Mouse (Mus musculus) erythroblast, adult 5-6 weeks (primary cell): ENCODE measurements around the gene Mcts2. TPM values are rescaled to one million over a fixed set of nuclear protein-coding genes. Genes with fewer than 3 reads are reported as not detected.
"Not testable (repeated sequence)": the region's sequence is repeated elsewhere in the genome, so short reads cannot be mapped to it uniquely, and the experiment has no call there.

Experiments used
- ATAC-seq: replicated peaks from 2 replicates; pipeline ENCODE4 v1.8.0; 2016; ENCODE audit warnings: moderate number of reproducible peaks, mild to moderate bottlenecking, moderate TSS enrichment, inconsistent platforms; ENCODE audit not compliant: poor library complexity, low FRiP score, severe bottlenecking
- total RNA-seq, 2 experiments: library from RNA; stranded (forward) in 1 of 2; stranded (reverse) in 1 of 2; fragments of 150-400 nt in 1 of 2; fragments of 200-764, 138-1000 nt in 1 of 2; gene quantifications; 2 replicates each; pipeline versions ENCODE4 v1.2.3 to v1.2.4; 2015 to 2017; ENCODE audit warnings: low replicate concordance in 2 of 2

The Mcts2 gene
- 2.3 TPM in 1 of 2 replicates, not detected in the other for total RNA-seq (2015; ENCODE audit: low replicate concordance)
- 1.4 and 3.2 TPM in 2 replicates for total RNA-seq (2017; ENCODE audit: low replicate concordance)

GRCm38 (mm10) chr2:152686806-152687267 is at the start of gene Mcts2:
Gene Mcts2, plus strand, starts transcription at chr2:152687035.
- ATAC-seq: no peak

GRCm38 (mm10) chr2:152637381-152637780 is 49.5 kb upstream of the Mcts2 start:
- ATAC-seq: no peak

- no peak for ATAC-seq
Observed at GRCm38 (mm10) chr2:152638865-152639264, 48.0 kb upstream of the Mcts2 start.

GRCm38 (mm10) chr2:152639406-152640113 is 47.3 kb upstream of the Mcts2 start:
- ATAC-seq: no peak

GRCm38 (mm10) chr2:152652901-152653620 is 33.8 kb upstream of the Mcts2 start:
- no peak for ATAC-seq

- no peak for ATAC-seq
Observed at GRCm38 (mm10) chr2:152653874-152654715, 32.7 kb upstream of the Mcts2 start.

- ATAC-seq: no peak
Observed at GRCm38 (mm10) chr2:152657398-152657797, 29.4 kb upstream of the Mcts2 start.

GRCm38 (mm10) chr2:152661163-152661562 is 25.7 kb upstream of the Mcts2 start:
- ATAC-seq: no peak

- ATAC-seq: not testable (repeated sequence)
Observed at GRCm38 (mm10) chr2:152666191-152666590, 20.6 kb upstream of the Mcts2 start.

GRCm38 (mm10) chr2:152669256-152669638 is 17.6 kb upstream of the Mcts2 start, which contains the start of gene H13:
Gene H13, plus strand, starts transcription at chr2:152669461.
- ATAC-seq: peak; percentile 90

- ATAC-seq: peak; percentile 51
Observed at GRCm38 (mm10) chr2:152669639-152670484, 17.0 kb upstream of the Mcts2 start.

GRCm38 (mm10) chr2:152670983-152671641 is 15.7 kb upstream of the Mcts2 start:
- no peak for ATAC-seq

GRCm38 (mm10) chr2:152671642-152671999 is 15.2 kb upstream of the Mcts2 start:
- ATAC-seq: peak; percentile 23; the same call in 1 of the 2 replicates

GRCm38 (mm10) chr2:152672166-152672565 is 14.7 kb upstream of the Mcts2 start:
- no peak for ATAC-seq

- ATAC-seq: no peak
Observed at GRCm38 (mm10) chr2:152674148-152674547, 12.7 kb upstream of the Mcts2 start.

- no peak for ATAC-seq
Observed at GRCm38 (mm10) chr2:152675252-152675791, 11.5 kb upstream of the Mcts2 start.

- no peak for ATAC-seq
Observed at GRCm38 (mm10) chr2:152678302-152678701, 8.5 kb upstream of the Mcts2 start.

- no peak for ATAC-seq
Observed at GRCm38 (mm10) chr2:152678925-152679324, 7.9 kb upstream of the Mcts2 start.
